Mouse (Mus musculus): ENCODE data around the gene Rnf141.

Gene Rnf141

DNA sequence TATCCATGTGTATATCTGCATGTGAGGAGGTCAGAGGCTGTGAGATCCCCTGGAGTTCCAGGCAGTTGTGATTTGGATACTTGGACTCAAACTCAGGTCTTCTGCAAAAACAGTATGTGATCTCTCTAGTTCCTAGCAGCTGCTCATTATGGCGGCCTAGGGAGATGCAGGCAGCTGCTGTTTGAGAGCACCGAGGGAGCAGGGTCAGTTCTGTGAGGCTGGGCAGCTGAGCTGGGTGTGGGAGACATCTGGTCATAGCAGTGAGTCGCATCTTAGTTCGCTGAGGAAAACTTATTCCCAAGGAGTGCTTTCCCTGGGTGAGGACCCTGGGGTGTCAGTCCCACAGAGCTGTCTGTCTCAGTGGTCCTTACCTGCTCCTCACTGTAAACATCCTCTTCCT, 49.5 kb downstream of the Rnf141 start:
- DNase-seq (ENCODE audit: low read depth) = peak; percentile 36

DNA sequence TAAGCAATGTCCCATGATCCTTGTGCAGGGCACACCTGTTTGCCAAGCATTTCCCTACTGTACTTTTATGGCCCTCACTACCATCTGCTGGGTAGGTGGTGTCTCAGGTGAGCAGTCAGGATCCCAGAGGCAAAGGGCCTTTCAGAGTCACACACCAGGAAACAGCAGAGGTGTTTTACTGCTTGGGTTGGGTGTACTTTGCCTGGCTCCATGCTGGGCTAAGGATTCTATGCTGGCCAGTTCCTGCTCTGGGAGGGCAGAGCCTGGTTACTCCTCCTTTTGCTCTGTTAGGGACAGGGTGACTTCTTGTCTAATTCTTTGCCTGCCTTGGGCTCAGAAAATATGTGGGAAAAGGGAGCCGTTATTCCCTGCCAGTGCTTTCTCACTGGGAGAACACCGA, 51.4 kb downstream of the Rnf141 start:
- no peak for DNase-seq (ENCODE audit: low read depth)

DNA sequence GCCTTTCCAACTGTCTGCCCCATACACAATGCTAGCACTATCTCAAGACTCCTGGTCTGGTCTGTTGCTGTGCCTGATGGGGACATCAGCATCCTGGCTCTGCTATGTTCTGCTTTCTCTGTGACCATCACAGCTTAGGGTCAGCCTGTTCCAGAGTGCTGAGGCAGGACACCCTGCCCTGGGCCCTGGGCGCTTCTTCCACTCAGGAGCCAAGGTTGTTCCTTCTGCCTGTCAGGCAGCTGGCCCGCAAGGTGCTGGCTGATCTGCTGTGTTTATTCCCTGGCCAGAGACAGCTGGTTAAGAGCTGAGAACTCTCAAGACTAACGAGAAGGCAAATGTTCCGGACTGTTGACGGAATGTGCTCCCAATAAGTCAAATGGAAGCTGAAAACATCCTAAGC, 52.1 kb downstream of the Rnf141 start:
- DNase-seq (ENCODE audit: low read depth) = no peak

DNA sequence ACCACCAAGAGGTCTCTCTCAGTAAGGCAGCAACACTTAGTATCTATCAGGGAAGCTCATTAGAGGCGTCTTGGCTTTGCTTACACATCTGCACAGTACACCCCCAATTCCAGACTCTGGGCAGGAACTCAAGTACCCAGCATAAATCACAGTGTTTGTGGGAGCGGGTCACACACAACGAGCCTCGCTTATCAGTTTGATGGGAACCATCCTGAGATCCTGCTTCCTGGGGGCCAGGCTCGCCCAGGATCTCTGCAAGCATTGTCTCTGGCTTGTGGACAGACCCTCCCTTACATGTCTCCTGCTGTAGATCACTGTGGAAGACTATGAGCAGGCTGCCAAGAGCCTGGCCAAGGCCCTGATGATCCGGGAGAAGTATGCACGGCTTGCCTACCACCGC, 53.4 kb downstream of the Rnf141 start:
- DNase-seq (ENCODE audit: low read depth) = no peak

DNA sequence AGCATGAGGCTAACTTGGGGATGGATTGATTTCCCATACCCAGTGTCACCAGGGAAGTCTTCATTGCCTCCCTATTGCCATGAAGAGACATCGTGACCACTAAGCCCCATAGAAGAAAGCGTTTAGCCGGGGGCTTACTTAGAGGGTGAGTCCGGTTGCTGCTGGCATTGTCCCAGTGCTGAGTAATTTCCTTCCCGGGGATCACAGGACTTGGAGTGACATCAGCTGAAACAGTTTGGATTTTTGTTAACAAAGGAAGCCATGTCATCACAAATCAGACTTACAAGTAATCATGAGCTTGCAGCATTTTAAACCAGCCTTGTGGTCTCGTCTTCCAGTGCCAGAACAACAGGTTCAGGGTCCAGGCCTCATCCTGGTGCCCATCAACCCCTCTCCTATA, 56.9 kb downstream of the Rnf141 start:
- DNase-seq (ENCODE audit: low read depth) = peak; percentile 81

DNA sequence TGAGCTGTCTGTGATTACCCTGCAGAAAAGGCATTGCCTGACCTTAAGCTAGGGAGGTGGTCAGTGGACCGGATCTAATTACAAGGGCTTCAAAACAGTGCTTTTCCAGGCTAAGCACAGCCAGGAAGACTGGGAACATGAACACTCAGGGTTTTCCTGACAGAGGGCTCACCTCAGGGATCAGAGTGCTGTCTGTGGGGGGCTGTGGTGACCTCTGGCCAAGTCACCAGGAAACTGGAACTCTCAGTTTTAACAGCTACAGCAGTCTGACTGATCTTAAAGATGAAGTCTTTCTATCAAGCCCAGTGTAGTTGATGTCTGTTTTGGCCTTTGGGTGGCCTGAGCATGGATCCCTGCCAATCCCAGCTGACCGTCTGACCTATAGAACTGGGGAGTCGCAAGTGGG, 58.5 kb downstream of the Rnf141 start:
- DNase-seq (ENCODE audit: low read depth) = peak; percentile 38

DNA sequence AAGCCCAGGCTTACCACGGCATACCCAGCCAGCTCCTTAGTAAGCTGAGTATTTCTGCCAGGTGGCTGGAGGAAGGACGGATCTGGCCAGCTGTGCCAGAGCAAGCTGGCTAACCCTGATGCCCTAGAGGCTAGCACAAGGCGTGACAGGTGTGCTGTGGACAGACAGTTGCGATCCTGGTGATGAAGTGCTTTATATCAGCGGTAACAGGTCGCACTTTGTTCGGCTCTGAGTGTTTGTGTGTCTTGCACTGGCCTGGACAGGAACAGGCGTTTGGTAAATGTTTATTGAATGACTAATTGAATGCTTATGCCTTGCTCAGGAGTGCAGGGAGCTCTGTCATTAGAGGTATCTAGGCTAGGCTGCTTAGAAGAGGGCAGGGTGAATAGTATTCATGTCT, 59.3 kb downstream of the Rnf141 start:
- no peak for DNase-seq (ENCODE audit: low read depth)

DNA sequence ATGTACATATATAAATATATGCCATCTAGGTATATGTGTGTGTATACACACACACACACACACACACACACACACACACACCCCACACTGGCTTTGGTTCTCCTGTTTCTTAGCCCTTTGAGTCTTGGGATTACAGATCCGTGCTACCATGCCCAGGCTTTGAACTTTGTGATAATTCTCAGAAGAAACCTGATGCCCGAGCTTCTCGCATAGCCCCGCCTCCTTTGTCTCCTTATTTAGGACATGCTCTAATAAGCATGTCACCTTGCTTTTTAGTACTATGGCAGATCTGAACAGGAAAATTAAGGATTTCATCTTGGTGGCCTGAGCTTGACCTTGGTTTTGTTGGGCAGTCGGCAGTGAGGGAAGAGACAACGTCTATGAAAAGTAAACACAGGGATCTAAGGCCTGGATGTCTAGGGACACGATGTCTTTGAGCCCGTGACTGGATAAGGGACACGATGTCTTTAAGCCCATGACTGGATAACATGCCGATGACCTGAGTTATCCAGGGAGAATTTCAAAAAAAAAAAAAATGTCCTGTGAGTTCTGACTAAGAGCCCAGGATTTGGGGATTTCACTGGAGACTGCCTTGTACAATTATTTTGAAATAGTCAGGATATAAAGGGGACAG, 61.3 kb downstream of the Rnf141 start:
- no peak for DNase-seq (ENCODE audit: low read depth)

DNA sequence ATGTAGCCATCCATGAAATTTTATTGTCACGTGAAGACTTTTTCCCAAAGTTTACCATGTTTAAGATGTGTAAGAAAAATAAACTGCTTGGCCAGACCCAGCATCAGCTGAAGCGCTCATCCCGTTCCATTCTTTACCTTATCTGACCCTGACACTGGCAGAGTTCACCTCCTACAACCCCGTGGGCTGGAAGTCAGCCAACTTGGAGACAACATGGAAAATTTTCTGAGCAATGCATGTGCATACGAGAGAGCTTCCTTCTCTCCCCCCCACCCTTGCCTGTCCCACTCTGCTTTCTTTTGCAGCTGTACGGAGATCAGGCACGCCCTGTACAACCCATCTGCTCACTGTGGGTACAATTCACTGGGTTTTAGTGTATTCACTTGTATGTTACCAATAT, 62.1 kb downstream of the Rnf141 start:
- DNase-seq (ENCODE audit: low read depth) = peak; percentile 20

DNA sequence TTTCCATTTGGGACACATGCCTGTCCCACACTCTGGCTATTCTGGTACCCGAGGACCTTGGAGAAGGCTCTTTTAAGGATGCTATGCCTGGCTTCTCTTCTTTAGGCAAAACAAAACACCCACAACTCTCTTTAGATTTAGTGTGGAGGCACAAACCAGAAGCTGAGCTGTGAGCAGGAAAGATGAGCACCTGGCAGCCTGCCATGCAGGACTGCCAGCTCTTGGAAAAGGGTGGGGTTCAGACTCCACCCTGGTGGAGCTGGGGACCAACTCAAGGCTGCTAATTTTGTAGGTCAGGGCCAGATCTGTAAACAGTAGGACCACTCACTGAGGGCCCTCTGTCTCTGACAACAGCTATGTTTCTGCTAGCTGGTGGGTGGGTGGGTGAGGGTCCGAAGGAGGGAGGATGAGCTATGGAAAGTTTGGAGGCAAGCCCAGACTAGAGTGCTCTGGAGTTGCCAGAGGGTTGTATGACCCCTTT, 63.0 kb downstream of the Rnf141 start:
- peak; percentile 57 for DNase-seq (ENCODE audit: low read depth)

DNA sequence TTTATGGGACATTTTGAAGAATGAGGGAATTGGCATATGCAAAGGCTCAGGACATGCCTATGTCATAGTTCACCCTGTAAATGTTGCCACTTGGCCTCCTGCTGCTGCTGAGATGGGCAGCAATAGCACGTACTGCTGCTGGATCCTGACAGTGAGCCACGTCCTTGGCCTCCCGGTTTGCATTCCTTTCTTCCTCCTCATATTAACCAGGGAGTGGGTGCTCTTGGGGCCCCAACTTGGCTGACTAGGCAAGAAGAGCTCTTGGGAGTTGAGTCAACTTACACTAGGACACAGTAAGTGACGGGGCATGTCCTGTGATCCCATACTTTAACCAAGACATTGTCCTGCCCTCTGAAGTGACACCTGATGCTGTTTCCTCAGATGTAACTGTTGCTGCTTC, 63.7 kb downstream of the Rnf141 start:
- DNase-seq (ENCODE audit: low read depth) = peak; percentile 53

DNA sequence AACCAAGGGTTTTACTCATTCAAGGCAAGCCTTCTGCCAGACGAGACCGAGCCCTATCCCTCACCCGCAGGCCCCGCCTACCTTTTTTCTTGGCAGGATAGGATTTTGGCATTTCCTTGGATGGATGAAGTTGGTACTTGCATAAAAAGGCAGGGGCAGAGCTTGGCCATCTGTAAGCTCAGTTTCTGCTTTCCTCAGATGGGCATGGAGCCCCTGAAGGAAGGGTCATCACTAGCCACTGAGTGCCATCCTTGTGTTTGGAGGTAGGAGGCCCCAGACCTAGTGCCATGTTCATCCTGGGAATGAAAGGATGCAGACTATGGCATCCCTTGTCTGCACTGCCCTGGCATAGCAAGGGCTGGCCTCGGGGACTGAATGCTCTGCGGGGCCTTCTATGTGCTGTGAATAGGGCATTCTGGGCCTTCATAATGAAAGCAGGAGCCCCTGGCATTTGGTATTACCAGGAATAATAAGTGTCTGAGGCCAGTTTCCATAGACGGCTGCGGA, 64.6 kb downstream of the Rnf141 start:
- DNase-seq (ENCODE audit: low read depth) = peak; percentile 71

DNA sequence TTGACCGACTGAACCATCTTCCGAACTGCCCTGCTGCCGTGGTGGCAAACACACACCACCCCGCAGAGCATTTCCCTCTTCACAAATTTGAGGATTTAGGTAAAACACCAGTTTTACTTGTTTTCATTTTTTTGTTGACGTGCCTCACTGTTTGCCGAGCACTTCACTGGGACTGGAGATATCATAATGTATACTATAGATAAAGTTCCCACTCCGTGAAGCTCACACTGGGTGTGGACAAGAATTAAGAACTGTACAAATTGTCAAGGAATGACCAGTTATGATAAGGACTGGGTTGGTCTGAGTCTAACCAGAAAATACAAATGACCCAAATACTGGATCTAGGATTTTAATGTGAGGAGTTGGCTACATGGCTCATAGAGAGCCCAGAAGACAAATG, 65.3 kb downstream of the Rnf141 start:
- DNase-seq (ENCODE audit: low read depth) = no peak

DNA sequence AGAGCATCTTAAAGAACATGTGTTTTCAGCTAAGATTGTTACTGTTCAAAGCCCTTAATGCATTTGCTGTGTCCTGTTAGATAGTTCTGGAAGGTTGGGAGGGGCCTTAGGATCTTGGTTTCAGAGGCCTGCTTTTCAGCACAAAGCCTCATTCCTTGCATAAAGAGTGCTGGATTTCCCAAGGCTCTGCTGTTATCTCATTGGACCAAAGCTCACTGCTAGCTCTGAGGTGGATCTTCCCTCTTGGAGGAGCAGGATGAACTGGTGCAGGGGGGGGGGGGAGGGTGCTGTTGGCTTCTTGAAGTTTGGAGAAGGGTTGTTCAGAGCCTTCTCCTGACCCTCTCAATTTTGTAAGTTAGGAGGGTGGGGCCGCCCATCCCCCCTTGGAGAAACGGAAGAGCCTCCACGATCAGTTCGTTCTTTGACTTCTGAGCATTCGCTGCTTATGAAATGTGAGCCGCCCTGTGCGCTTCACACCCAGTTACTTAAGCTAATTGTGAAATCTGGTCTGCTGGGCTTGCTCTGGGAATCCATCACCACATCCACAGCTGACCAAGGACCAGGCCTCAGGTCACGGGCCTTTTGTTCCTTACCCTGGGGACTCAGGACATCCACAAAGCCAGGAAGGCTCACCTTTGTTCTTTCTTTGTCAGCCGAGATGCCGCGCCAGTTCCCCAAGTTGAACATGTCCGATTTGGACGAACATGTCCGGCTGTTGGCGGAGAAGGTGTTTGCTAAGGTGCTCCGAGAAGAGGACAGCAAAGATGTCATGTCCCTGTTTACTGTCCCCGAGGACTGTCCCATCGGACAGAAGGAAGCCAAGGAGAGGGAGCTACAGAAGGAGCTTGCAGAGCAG, 66.9 kb downstream of the Rnf141 start:
- peak; percentile 56 for DNase-seq (ENCODE audit: low read depth)

DNA sequence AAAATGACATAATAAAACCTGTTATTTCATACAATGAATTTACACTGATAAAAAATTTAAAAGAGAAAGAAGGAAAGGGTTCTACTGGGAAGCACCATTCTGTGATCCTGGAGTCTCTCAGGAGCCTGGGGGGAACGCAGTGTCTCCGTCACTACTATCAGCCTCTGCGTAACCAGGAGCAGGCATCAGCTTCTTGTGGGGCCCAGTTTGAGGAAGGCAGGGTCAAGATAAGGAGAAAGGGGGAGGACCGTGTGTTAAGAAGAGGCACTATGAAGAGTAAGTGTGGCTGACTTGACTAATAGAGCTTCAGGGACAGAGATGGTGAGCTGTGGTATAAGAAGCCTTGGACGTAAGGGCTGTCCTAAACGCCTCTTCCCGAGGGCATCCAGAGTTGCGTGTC, 69.6 kb downstream of the Rnf141 start:
- DNase-seq (ENCODE audit: low read depth) = no peak

DNA sequence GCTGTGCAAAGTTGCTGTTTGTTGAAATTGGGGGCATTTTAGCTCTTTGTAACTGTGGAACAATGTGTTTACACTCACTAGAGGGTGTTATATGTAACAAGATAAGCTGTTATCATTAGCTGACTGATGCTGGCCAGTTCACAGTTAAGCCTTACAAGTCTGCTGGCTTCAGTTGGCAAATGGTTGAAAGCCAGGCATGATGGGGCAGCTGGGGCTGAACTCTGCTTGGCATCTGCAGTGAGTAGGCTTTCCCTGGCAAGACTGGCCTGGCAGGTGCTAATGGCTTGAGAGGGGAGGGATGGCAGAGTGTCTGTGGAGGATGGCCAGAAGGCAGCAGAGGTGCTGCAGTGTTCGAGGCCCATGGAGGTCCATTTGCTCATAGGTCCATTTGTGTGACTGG, 70.2 kb downstream of the Rnf141 start:
- peak; percentile 54 for DNase-seq (ENCODE audit: low read depth)

DNA sequence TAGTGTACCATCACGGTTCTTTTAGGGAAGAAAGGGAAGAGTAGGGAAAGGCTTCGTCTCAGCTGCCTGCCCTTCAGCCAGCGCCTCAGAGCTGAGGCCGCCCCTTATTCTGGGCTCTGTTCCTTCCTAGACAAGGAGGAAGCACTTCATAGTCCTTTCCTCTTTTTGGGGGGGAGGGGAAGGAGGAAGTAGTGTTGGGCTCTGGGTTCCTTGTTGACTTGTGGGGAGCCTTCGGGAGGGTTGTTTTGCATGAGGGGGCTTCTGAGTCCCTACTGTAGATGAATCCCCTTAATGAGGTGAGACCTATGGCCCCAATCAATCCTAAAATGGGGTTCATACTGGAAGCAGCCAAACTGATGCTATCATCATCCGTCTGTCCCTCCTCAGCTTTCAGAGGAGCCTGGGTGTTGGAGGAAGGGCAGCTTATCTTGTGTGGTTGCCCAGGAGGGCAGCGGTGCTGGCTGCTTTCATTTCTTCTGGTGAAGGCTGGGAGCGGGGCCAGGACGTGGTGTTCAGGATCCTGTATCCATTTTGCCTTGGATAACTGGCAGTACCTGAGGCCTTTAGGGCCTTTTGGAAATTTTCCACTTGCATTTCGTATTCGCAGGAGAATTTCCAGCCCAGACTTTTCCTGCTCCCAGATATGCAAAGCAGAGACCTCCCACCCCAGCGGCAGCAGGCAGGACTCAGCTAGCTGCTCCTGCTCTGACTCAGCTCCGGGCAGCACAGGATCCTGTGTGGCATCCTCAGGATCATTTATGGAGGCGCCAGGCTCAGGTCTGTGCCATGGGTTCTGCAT, 70.9 kb downstream of the Rnf141 start:
- peak; percentile 74 for DNase-seq (ENCODE audit: low read depth)

DNA sequence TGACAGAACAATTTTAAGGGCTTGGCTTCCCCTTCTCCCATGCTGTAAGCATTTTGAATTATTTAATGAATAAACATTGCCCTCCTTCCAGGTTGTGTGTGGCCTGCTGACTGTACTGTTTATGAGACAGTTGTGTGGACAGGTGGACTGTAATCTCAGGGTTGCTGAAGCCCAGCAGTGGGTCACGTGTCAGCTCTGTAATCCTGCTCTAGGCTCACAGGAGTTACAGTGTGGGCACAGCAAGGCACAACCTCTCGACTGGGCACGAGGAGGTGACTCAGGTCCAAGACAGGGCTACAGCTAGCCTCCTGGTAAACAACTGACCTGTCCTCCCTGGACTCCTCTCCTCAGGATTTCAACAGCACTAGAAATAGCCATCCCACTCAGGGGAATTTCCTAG, 71.9 kb downstream of the Rnf141 start:
- DNase-seq (ENCODE audit: low read depth) = no peak

DNA sequence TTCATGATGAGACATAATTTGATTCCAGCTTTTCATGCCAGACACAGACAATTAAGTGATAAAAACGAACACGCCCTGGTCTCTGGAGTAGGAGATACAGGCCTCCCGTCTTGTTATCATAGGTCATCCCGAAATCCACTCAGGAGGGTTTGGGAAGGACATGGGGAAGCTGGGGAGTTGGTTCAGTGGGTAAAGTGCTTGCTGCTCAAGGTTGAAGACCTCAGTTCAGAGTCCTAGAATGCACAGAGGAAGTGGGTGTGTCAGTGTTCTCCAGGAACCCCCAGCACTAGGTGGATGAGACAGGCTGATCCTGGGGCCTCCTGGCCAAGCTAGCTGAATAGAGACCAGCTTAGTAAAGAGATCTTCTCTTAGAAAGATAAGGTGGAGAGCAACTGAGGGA, 73.3 kb downstream of the Rnf141 start:
- DNase-seq (ENCODE audit: low read depth) = no peak

DNA sequence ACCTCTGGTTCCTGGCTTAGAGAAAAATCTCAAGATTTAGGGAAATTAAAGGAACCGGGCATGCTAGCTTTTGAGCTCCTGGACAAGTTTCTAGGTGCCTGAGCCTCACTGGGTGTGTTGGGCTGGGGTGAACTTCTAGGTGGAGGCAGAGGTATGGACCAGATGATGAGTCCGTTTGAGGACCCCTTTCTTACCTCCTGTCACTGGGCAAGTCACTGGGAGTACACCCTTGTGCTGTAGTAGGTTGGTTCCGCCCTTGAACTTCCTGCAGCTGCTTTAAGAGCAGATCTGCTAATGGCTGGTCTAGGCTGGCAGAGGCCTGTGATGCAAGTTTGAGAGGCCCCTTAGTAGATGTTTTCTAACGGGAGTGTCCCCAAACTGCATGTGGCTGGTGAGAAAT, 75.2 kb downstream of the Rnf141 start:
- no peak for DNase-seq (ENCODE audit: low read depth)

DNA sequence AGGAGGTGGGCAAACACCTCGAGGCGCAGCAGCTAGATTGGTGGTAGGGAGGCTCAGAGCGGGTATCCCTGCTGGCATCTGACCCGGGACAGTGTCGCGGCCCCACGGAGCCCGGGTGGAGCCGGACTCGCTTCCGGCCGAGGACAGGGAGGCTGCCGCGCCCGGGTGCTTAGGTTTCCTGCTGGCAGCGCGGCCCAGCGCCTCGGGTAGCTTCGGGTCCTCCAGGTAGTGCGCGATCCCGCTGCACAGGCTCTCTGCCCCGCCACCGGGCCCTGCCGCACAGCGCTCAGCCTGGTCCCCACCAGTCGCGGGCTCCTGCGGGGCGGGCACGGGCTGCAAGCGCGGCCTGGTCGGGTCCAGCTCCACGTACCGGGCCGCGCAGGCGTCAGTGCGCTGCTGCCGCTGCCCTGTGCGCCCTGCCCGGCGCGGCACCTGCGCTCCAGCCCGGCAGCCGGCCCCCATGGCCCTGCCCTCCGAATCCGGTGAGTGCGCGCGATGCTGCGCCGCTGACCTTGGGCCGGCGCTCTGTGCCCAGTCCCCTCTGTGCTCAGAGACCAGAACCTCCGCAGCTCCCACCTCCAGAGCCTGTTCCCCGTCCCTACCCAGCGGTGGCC, 75.7 kb downstream of the Rnf141 start:
- no peak for DNase-seq (ENCODE audit: low read depth)

DNA sequence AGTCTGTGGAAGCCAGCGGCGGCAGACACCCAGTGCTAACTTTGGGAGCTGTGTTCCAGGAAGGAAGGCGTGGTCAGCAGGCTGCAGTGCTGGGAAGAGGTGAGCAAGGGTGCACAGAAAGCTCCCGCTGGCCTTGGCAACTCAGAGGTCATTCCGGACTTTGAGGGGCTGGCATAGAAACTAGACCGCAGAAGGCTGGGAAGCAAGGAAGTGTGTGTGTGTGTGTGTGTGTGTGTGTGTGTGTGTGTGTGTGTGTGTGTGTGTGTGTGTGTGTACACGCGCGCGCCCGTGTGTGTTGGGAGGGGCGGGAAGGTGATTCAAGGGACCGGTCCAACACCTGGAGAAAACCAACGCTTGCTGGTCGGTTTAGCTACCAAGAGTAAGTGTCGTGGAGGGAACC, 76.3 kb downstream of the Rnf141 start, which contains the start of gene Ampd3:
TSS of gene Ampd3 (plus strand) at position 206 of the 400 bp plus-strand sequence.
- no peak for DNase-seq (ENCODE audit: low read depth)
